Mouse (Mus musculus) ES-E14 (cell line): ENCODE results near the gene Dtnbp1.

ENCODE experiments used
- CHD2 ChIP-seq: IDR thresholded peaks from 2 replicates; pipeline ENCODE4 v1.6.1; 2014; ENCODE audit warnings: mild to moderate bottlenecking, low read depth, low read length, inconsistent platforms
- HCFC1 ChIP-seq: IDR thresholded peaks from 2 replicates; pipeline ENCODE4 v1.6.1; 2012; ENCODE audit warnings: low read length, inconsistent platforms, borderline replicate concordance; ENCODE audit not compliant: insufficient read depth
- MAFK ChIP-seq: IDR thresholded peaks from 2 replicates; pipeline ENCODE4 v1.6.1; 2014; ENCODE audit warnings: mild to moderate bottlenecking, low read depth, low read length, inconsistent platforms; ENCODE audit not compliant: insufficient read depth
- ZC3H11A ChIP-seq: IDR thresholded peaks from 2 replicates; pipeline ENCODE4 v1.6.1; 2012; ENCODE audit warnings: low read depth, mild to moderate bottlenecking, inconsistent platforms, low read length, borderline replicate concordance
- ZNF384 ChIP-seq: IDR thresholded peaks from 2 replicates; pipeline ENCODE4 v1.6.1; 2012; ENCODE audit warnings: low read depth, low read length, inconsistent platforms

DNA sequence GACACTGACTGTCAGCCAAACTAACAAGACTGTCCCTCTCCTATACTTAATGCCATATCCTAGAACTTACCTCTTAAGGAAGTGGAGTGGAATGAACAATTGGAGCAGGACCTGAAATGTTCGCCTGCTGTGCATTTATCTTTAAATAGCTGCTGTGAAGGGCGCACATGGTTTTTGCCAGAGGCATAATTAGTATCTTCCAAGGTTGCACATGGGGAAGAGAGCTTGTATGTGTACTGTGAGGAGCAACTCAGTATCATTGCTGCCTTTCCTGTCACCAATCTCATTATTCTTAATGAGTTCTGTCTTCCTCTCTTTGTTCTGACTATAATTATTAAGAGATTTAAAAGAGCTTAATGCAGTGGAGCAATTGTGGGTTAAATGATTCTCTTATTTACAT, 125.1 kb downstream of the Dtnbp1 start:
- TF ChIP-seq CHD2 = no peak
- no peak for TF ChIP-seq ZC3H11A
- TF ChIP-seq HCFC1 = no peak
- no peak for TF ChIP-seq ZNF384
- no peak for TF ChIP-seq MAFK
